Comparison of ENCODE assay signal across 23 mouse cellular contexts in genomic region chr13:74305380-74305779, GRCm38 (mm10). TPM values are rescaled to one million over a fixed set of nuclear protein-coding genes. Genes with fewer than 3 reads are reported as not detected.
"Had no signal": no experiment of that assay in that cellular context is flagged by ENCODE, and none has a peak within 500 bp of the region (broad histone marks: within the 10 kb centered on the region; RNA-seq: fewer than 3 reads in every experiment).

No protein-coding gene starts in this region.

- DNase-seq: gastrocnemius, adult 2 months; gastrocnemius, postnatal 10 days; gastrocnemius, postnatal 25 days; heart, adult 2 months; heart, postnatal 10 days; heart, postnatal 4 days; kidney, adult 18-20 months; kidney, adult 8-10 months; kidney, postnatal 10 days; kidney, postnatal 25 days; kidney, postnatal 4 days; layer of hippocampus, adult 9-11 months; layer of hippocampus, postnatal 36 days; left cerebral cortex, postnatal 4 days; lung, adult 18-20 months had no signal

- ATAC-seq: hindbrain, embryonic 16.5 days; inflammation-experienced regulatory T-cells, adult 6 months; intestine, embryonic 15.5 days; intestine, postnatal 0 days; liver, embryonic 12.5 days had no signal

RNA-seq across cellular contexts. Expression of gene Ahrr, which starts 13.2 kb away (rescaled TPM):
- total RNA-seq: gastrocnemius, adult 2 months; gastrocnemius, postnatal 25 days had no signal

RNA-seq across cellular contexts. Expression of gene Lrrc14b, which starts 58.4 kb away (rescaled TPM):
- total RNA-seq: granulocyte monocyte progenitor cell, adult 5-6 weeks; layer of hippocampus, adult 18-20 months; layer of hippocampus, postnatal 36 days; left cerebral cortex, postnatal 10 days; left cerebral cortex, postnatal 4 days had no signal
